Mouse (Mus musculus): Measurements from ENCODE around the gene Furin.

- TF ChIP-seq CTCF (IDR thresholded peaks at IDR 0.05; ENCODE audit: control insufficient read depth, insufficient read depth, insufficient replicate concordance, low read depth, low read length) (no peak), POLR2A (IDR thresholded peaks at IDR 0.05; ENCODE audit: control insufficient read depth, low read depth, low read length) (no peak)
Observed at GRCm38 (mm10) chr7:80446221-80446878, 41.1 kb upstream of the Furin start.
